9 mouse cellular contexts compared by ENCODE assay signal in genomic region chr17:31692918-31693317, GRCm38 (mm10). TPM values are rescaled to one million over a fixed set of nuclear protein-coding genes. Genes with fewer than 3 reads are reported as not detected.
DNase-seq lines count a peak whose midpoint lies in the region; ATAC-seq lines count a peak whose summit lies in the region.
"Had no signal": no experiment of that assay in that cellular context is flagged by ENCODE, and none has a peak within 500 bp of the region (broad histone marks: within the 10 kb centered on the region; RNA-seq: fewer than 3 reads in every experiment).

No protein-coding gene starts in this region.

- no peak overlapping the region for H3K4me3 ChIP-seq in heart, embryonic 14.5 days (ENCODE audit: control insufficient read depth in 1 of 2, insufficient read depth in 1 of 2, low read depth in 1 of 2, low read length in 2 of 2)
- no peak overlapping the region for H3K4me3 ChIP-seq in lung, embryonic 16.5 days (ENCODE audit: low read length)
- H3K4me3 ChIP-seq in forebrain, embryonic 16.5 days (replicated peaks; ENCODE audit: low read length), result no peak overlapping the region
- no peak overlapping the region for H3K4me3 ChIP-seq in neural tube, embryonic 15.5 days (replicated peaks)

- 39% methylated on average over 5 of the region's 5 CpGs for WGBS in heart, embryonic 14.5 days
- WGBS in lung, embryonic 16.5 days, result 34% methylated on average over 5 of the region's 5 CpGs
- WGBS in forebrain, embryonic 16.5 days, result 42% methylated on average over 5 of the region's 5 CpGs
- 39% methylated on average over 5 of the region's 5 CpGs for WGBS in neural tube, embryonic 15.5 days

- peak overlapping the region; percentile 52 for H3K4me2 ChIP-seq in heart, embryonic 14.5 days (ENCODE audit: low read length)
- peak overlapping the region; percentile 41; the same call in 1 of the 2 replicates for H3K4me2 ChIP-seq in lung, embryonic 16.5 days (ENCODE audit: low read depth, low read length)
- no peak overlapping the region for H3K4me2 ChIP-seq in forebrain, embryonic 16.5 days (ENCODE audit: low read length)
- peak overlapping the region; percentile 50 for H3K4me2 ChIP-seq in neural tube, embryonic 15.5 days

- no peaks in the 10 kb centered on the region for H3K36me3 ChIP-seq in heart, embryonic 14.5 days (ENCODE audit: control insufficient read depth, insufficient read depth, low read length)
- H3K36me3 ChIP-seq in lung, embryonic 16.5 days (ENCODE audit: control insufficient read depth, insufficient read depth, low read length), result no peaks in the 10 kb centered on the region
- H3K36me3 ChIP-seq in forebrain, embryonic 16.5 days (ENCODE audit: control insufficient read depth, insufficient read depth), result no peaks in the 10 kb centered on the region
- H3K36me3 ChIP-seq in neural tube, embryonic 15.5 days, result no peaks in the 10 kb centered on the region

- peak overlapping the region; percentile 22; the same call in 1 of the 2 replicates for H3K9ac ChIP-seq in heart, embryonic 14.5 days (ENCODE audit: low read length)
- no peak overlapping the region for H3K9ac ChIP-seq in lung, embryonic 16.5 days (ENCODE audit: low read length)
- H3K9ac ChIP-seq in forebrain, embryonic 16.5 days (replicated peaks; ENCODE audit: low read depth, low read length), result no peak overlapping the region
- no peak overlapping the region for H3K9ac ChIP-seq in neural tube, embryonic 15.5 days (replicated peaks)

- H3K9me3 ChIP-seq in heart, embryonic 14.5 days (ENCODE audit: control insufficient read depth, low read length), result no peaks in the 10 kb centered on the region
- H3K9me3 ChIP-seq in lung, embryonic 16.5 days (ENCODE audit: control insufficient read depth, low read length), result no peaks in the 10 kb centered on the region
- H3K9me3 ChIP-seq in forebrain, embryonic 16.5 days (ENCODE audit: control insufficient read depth, low read length), result no peaks in the 10 kb centered on the region
- no peaks in the 10 kb centered on the region for H3K9me3 ChIP-seq in neural tube, embryonic 15.5 days (replicated peaks)

- DNase-seq in heart, adult 9 months (ENCODE audit: low spot score in 2 of 2), result no peak
- no peak for DNase-seq in lung, postnatal 4 days
- DNase-seq in gastrocnemius, adult 8-10 months (ENCODE audit: low spot score in 2 of 2), result no peak
- no peak for DNase-seq in cerebellum, postnatal 14 days

- H3K27ac ChIP-seq in heart, embryonic 14.5 days (replicated peaks in 1 of 2; ENCODE audit: control insufficient read depth in 1 of 2, insufficient read depth in 1 of 2, low read depth in 2 of 2, low read length in 2 of 2), result peak overlapping the region in 1 of 2 experiments; percentile 35; a peak in 1 of 4 replicates
- H3K27ac ChIP-seq in lung, embryonic 16.5 days (ENCODE audit: low read length), result no peak overlapping the region
- no peak overlapping the region for H3K27ac ChIP-seq in forebrain, embryonic 16.5 days (ENCODE audit: low read length)
- H3K27ac ChIP-seq in neural tube, embryonic 15.5 days (replicated peaks), result no peak overlapping the region

- no peaks in the 10 kb centered on the region for H3K27me3 ChIP-seq in heart, embryonic 14.5 days (ENCODE audit: control insufficient read depth, insufficient read depth, low read length)
- H3K27me3 ChIP-seq in lung, embryonic 16.5 days (ENCODE audit: control insufficient read depth, insufficient read depth, low read depth, low read length), result no peaks in the 10 kb centered on the region
- H3K27me3 ChIP-seq in forebrain, embryonic 16.5 days (replicated peaks; ENCODE audit: control insufficient read depth, insufficient read depth, low read length), result no peaks in the 10 kb centered on the region
- H3K27me3 ChIP-seq in neural tube, embryonic 15.5 days (replicated peaks), result no peaks in the 10 kb centered on the region

- ATAC-seq in heart, embryonic 14.5 days (ENCODE audit: insufficient number of reproducible peaks, insufficient read depth, low FRiP score, low read depth), result no peak
- ATAC-seq in lung, embryonic 16.5 days (ENCODE audit: low read depth), result peak; percentile 24; the same call in 1 of the 2 replicates
- ATAC-seq in forebrain, embryonic 16.5 days, result 0 out of 2 replicates have a peak, but pooled peaks have one; percentile 8
- no peak for ATAC-seq in neural tube, embryonic 15.5 days (ENCODE audit: low FRiP score)

- peaks cover 14 to 16% of the 10 kb centered on the region in 2 experiments for H3K4me1 ChIP-seq in heart, embryonic 14.5 days (ENCODE audit: control insufficient read depth in 2 of 2, insufficient read depth in 2 of 2, low read length in 2 of 2)
- peaks cover 16% of the 10 kb centered on the region for H3K4me1 ChIP-seq in lung, embryonic 16.5 days (replicated peaks; ENCODE audit: control insufficient read depth, insufficient read depth, low read length)
- H3K4me1 ChIP-seq in forebrain, embryonic 16.5 days (replicated peaks; ENCODE audit: control insufficient read depth, insufficient read depth, low read length), result peaks cover 10% of the 10 kb centered on the region
- peaks cover 12% of the 10 kb centered on the region for H3K4me1 ChIP-seq in neural tube, embryonic 15.5 days

RNA-seq across cellular contexts. Expression of gene Cryaa, which starts 15.3 kb away (rescaled TPM):
- polyA plus RNA-seq in heart, embryonic 14.5 days (2014; fragmentation: Nextera tagmentation; extraction: Ambion mirVana), result not detected in 2 replicates
- 0.36 and 0.44 TPM in 2 replicates for polyA plus RNA-seq in lung, embryonic 16.5 days (2015; fragmentation: Nextera tagmentation; extraction: Ambion mirVana)
- not detected in 2 replicates for polyA plus RNA-seq in forebrain, embryonic 16.5 days (2015; fragmentation: Nextera tagmentation; extraction: Ambion mirVana)
- 0.14 TPM in 1 of 2 replicates, not detected in the other for polyA plus RNA-seq in neural tube, embryonic 15.5 days (2015; fragmentation: Nextera tagmentation; extraction: Ambion mirVana)
- total RNA-seq in gastrocnemius, adult 8-10 months (2022), result not detected
- total RNA-seq: gastrocnemius, adult 18-20 months had no signal

RNA-seq across cellular contexts. Expression of gene U2af1, which starts 34.2 kb away (rescaled TPM):
- polyA plus RNA-seq in heart, embryonic 14.5 days (2014; fragmentation: Nextera tagmentation; extraction: Ambion mirVana), result 96.5 and 112 TPM in 2 replicates
- 307 and 308 TPM in 2 replicates for polyA plus RNA-seq in lung, embryonic 16.5 days (2015; fragmentation: Nextera tagmentation; extraction: Ambion mirVana)
- 266 and 267 TPM in 2 replicates for polyA plus RNA-seq in forebrain, embryonic 16.5 days (2015; fragmentation: Nextera tagmentation; extraction: Ambion mirVana)
- polyA plus RNA-seq in neural tube, embryonic 15.5 days (2015; fragmentation: Nextera tagmentation; extraction: Ambion mirVana), result 176 and 225 TPM in 2 replicates
- total RNA-seq in gastrocnemius, adult 8-10 months (2022), result 10 to 100 TPM; 52.9 to 72.0 (median 65.9) TPM

RNA-seq across cellular contexts. Expression of gene Cbs, which starts 55.9 kb away (rescaled TPM):
- polyA plus RNA-seq in heart, embryonic 14.5 days (2014; fragmentation: Nextera tagmentation; extraction: Ambion mirVana), result 0.96 and 1.0 TPM in 2 replicates
- polyA plus RNA-seq in lung, embryonic 16.5 days (2015; fragmentation: Nextera tagmentation; extraction: Ambion mirVana), result 3.9 and 4.6 TPM in 2 replicates
- polyA plus RNA-seq in forebrain, embryonic 16.5 days (2015; fragmentation: Nextera tagmentation; extraction: Ambion mirVana), result 8.7 and 12.9 TPM in 2 replicates
- 12.0 and 12.4 TPM in 2 replicates for polyA plus RNA-seq in neural tube, embryonic 15.5 days (2015; fragmentation: Nextera tagmentation; extraction: Ambion mirVana)
- 1 to 10 TPM in 1 of 4 experiments, under 1 TPM in 3; 0.31 to 1.4 (median 0.76) TPM for total RNA-seq in gastrocnemius, adult 8-10 months (2022)

Comparison
In these comparisons a context has a peak if more than half of its experiments do, and no peak if none do; other contexts are left out.
1. ATAC-seq: peak in lung, embryonic 16.5 days (single experiment) and forebrain, embryonic 16.5 days (single experiment); none in heart, embryonic 14.5 days (single experiment) and neural tube, embryonic 15.5 days (single experiment).